Mouse (Mus musculus) heart, embryonic 15.5 days (tissue): Measurements from ENCODE around the gene Pgap3. TPM values are rescaled to one million over a fixed set of nuclear protein-coding genes. Genes with fewer than 3 reads are reported as not detected.

Experiments
- ATAC-seq: fragments of 200-750 bp; cut with Nextera tagmentation; replicated peaks from 2 replicates; pipeline ENCODE4 v1.8.0; 2017; ENCODE audit warnings: low read depth, moderate TSS enrichment; ENCODE audit not compliant: insufficient number of reproducible peaks, insufficient read depth, low FRiP score
- H3K27ac ChIP-seq: fragments of 300-500 bp; sonication (generic); 2 replicates; pipeline ENCODE4 v1.5.1; 2015; ENCODE audit warnings: mild to moderate bottlenecking, inconsistent platforms
- H3K27me3 ChIP-seq: fragments of 300-500 bp; sonication (generic); 2 replicates; pipeline ENCODE4 v1.6.1; 2015; ENCODE audit warnings: inconsistent platforms
- H3K36me3 ChIP-seq: fragments of 300-500 bp; sonication (generic); 2 replicates; pipeline ENCODE4 v1.6.1; 2015; ENCODE audit warnings: mild to moderate bottlenecking, inconsistent platforms
- H3K4me1 ChIP-seq: fragments of 300-500 bp; sonication (generic); replicated peaks from 2 replicates; pipeline ENCODE4 v1.6.1; 2015; ENCODE audit warnings: inconsistent platforms
- H3K4me2 ChIP-seq: fragments of 300-500 bp; sonication (generic); 2 replicates; pipeline ENCODE4 v1.6.1; 2015; ENCODE audit warnings: inconsistent platforms, mild to moderate bottlenecking, moderate library complexity
- H3K4me3 ChIP-seq: fragments of 300-500 bp; sonication (generic); 2 replicates; pipeline ENCODE4 v1.5.1; 2015; ENCODE audit warnings: mild to moderate bottlenecking, inconsistent platforms
- H3K9ac ChIP-seq: fragments of 300-500 bp; sonication (generic); 2 replicates; pipeline ENCODE4 v1.6.1; 2015; ENCODE audit warnings: mild to moderate bottlenecking, inconsistent platforms
- H3K9me3 ChIP-seq: fragments of 300-500 bp; sonication (generic); replicated peaks from 2 replicates; pipeline ENCODE4 v1.6.1; 2016; ENCODE audit warnings: inconsistent platforms
- WGBS: fragments of 180-500 bp; shearing (Covaris S2); methylation state at CpG from one replicate; pipeline ENCODE4 v1.1.7; 2015; ENCODE audit warnings: mixed read lengths; 5-methylcytosine and 5-hydroxymethylcytosine counted together
- polyA plus RNA-seq: library from polyadenylated mRNA; unstranded; fragments of >200 nt; fragmentation: Nextera tagmentation; extraction: Ambion mirVana; gene quantifications from 2 replicates; pipeline ENCODE4 v1.2.1, GENCODE M21; 2015

Pgap3 gene
- polyA plus RNA-seq = 17.0 and 19.3 TPM in 2 replicates

DNA sequence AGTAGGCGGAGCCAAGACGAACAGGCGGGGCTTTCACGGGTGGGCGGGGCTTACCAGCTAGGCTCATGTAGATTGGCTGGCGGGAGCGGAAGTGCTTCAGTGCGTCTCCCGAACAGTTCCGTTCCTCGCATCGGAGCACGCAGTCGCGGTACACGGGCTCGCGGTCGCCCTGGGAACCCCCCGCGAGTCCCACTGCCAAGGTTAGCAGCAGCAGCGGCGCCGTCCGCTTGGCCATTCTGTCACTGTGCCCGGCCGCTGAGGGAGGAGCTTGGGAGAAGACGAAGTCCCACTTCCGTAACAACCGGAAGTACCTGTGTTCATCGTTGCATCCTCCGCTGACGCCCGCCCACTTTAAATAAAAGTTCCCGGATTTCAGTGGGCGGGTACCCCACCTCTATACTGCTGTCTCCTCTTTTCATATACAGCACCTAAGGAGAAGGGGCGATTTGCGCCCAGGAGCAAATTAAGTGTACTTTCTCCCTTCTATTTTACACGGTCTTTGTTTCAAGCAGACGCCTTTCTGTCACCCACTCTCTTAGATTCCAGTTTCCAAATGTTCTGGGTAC, at the start of gene Pgap3:
Gene Pgap3 (minus strand): TSS at position 330 of the 566 bp plus-strand sequence.
- Histone ChIP-seq H3K36me3 (no peaks in the 10 kb centered on the region; the same call in 1 of the 2 replicates), H3K9me3 (no peaks in the 10 kb centered on the region), H3K4me3 (peak within 1 kb of the TSS; percentile 84), H3K9ac (peak within 1 kb of the TSS; percentile 70), H3K4me2 (peak within 1 kb of the TSS; percentile 85), H3K4me1 (peaks cover 14% of the 10 kb centered on the region), H3K27me3 (no peaks in the 10 kb centered on the region), H3K27ac (peak within 1 kb of the TSS; percentile 98)
- peak; percentile 86 for ATAC-seq
- under 1% methylated on average over 40 of the region's 40 CpGs for WGBS

DNA sequence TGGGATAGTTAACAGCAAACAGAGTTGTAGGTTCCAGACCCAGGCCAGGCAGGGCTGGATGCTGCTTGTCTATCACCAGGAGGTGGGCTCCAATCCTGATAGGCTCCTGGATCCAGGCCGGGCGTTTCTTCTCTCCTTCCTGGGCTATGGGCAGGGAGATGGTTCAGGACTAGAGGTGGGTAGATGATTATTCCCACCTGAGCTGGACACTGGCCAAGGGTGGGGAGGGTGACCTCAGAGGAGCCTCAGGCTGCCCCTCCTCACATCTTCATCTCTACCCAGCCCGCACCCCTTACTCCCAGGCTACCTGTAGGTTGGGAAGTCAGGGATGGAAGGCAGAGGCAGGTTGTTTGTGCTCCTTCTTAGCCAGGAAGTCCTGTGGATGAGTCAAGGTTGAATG, 49.1 kb upstream of the Pgap3 start:
- Histone ChIP-seq H3K36me3 (no peaks in the 10 kb centered on the region), H3K4me3 (no peak overlapping the region), H3K9ac (no peak overlapping the region), H3K27ac (no peak overlapping the region), H3K9me3 (no peaks in the 10 kb centered on the region), H3K27me3 (peaks cover 7% of the 10 kb centered on the region; the same call in 1 of the 2 replicates), H3K4me2 (no peak overlapping the region), H3K4me1 (peaks cover 22% of the 10 kb centered on the region)
- WGBS = 76% methylated on average over 3 of the region's 3 CpGs
- ATAC-seq = no peak

DNA sequence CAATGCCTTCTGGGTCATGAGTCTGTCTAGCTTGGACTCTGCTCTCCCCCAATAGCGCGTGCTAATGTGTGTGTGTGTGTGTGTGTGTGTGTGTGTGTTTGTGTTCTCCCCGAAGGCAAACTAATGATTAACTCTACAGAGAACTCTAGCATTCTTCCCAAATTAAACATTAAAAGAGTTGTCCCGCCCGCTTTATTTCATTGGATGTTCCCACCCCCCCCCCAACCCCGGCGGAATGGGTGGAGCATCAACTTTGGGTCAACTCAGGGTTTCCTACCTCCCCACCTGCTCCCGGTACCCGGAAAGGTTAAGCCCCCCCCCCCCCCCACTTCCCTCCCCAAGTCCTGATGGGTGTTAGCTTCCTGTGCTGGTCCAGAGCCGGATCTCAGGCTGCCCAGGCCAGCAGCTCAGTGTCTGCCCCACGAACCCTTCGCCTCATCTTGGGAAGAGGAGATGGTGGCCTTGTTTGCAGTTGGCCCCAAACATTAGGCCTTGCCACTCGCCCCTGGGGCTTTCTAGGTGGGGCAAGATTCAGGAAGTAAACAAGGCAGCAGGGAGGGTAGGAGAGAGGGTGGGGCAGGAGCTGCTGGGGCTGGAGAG, 48.0 kb upstream of the Pgap3 start:
- H3K4me2 ChIP-seq = peak overlapping the region; percentile 57; the same call in 1 of the 2 replicates
- H3K4me1 ChIP-seq = peaks cover 22% of the 10 kb centered on the region
- H3K27me3 ChIP-seq = peaks cover 7% of the 10 kb centered on the region; the same call in 1 of the 2 replicates
- H3K27ac ChIP-seq = no peak overlapping the region
- 53% methylated on average over 13 of the region's 13 CpGs for WGBS
- H3K36me3 ChIP-seq = no peaks in the 10 kb centered on the region
- no peak for ATAC-seq
- H3K4me3 ChIP-seq = peak overlapping the region; percentile 36; the same call in 1 of the 2 replicates
- H3K9ac ChIP-seq = no peak overlapping the region
- H3K9me3 ChIP-seq = no peaks in the 10 kb centered on the region

DNA sequence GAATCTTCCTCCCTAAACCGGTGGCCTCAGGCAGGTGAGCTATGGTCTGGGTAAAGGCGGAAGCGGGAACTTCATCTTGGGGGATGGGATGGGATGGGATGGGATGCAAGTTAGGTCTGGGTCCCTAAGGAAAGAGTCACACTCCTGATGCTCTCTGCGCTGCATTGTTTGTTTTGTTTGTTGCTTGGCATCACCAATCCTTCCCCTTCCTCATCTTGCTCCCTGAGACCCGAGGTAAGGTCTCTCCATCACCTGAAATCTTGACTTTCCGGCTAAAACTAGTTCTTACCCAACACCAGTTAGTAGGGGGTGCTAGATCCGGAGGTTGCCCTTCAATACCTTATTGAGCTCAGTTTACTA, 47.2 kb upstream of the Pgap3 start:
- H3K4me1 ChIP-seq = peaks cover 22% of the 10 kb centered on the region
- peak overlapping the region; percentile 36 for H3K4me3 ChIP-seq
- H3K27me3 ChIP-seq = peaks cover 7% of the 10 kb centered on the region; the same call in 1 of the 2 replicates
- H3K4me2 ChIP-seq = peak overlapping the region; percentile 57
- no peaks in the 10 kb centered on the region for H3K36me3 ChIP-seq
- peak overlapping the region; percentile 36; the same call in 1 of the 2 replicates for H3K27ac ChIP-seq
- no peak for ATAC-seq
- WGBS = 16% methylated on average over 7 of the region's 7 CpGs
- H3K9me3 ChIP-seq = no peaks in the 10 kb centered on the region
- H3K9ac ChIP-seq = 0 out of 2 replicates have a peak overlapping the region, but pooled peaks have one; percentile 26

DNA sequence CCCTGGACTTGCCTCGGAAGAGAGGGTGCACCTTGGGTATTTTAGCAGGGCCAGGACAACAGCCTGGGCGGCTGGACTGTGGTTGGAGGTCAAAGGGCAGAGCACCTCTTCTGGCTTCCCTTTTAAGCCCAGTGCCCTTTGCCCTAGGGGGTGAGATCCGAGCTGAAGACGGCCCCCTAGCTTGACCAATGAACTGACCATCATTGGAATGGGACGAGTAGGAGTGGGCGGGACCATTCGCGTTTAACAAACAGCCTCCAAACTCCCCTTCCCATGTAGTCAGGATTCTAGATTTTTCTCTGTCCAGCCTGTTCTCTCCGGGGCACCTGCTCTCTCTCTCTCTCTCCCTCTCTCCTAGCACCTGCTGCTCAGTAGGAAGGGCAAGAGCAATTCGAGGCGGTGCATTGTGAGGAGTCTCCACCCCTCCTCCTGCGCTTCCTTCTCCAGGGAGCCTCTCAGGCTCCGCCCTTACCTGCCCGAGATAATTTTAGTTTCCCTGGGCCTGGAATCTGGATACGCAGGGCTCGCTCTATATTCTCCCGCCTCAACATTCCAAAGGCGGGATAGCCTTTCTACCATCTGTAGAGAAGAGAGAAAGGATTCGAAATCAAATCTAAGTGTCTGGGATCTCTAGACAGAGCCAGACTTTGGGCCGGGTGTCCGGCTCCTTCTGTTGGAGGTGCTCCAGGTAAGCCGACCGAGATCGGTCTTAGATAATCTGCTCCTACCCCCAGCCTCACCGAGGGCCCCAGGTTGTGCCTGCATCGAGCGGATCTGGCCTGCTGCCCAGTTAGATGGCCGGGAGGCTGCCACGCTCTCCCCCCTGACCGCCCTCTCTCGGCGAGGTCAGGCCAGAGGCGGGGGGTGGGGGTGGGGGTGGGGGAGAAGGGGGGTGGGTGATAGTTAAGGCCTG, 46.5 kb upstream of the Pgap3 start:
- Histone ChIP-seq H3K9ac (no peak overlapping the region), H3K4me1 (peaks cover 22% of the 10 kb centered on the region), H3K27ac (peak overlapping the region; percentile 36; the same call in 1 of the 2 replicates), H3K4me3 (peak overlapping the region; percentile 36), H3K4me2 (peak overlapping the region; percentile 57), H3K36me3 (no peaks in the 10 kb centered on the region), H3K9me3 (no peaks in the 10 kb centered on the region), H3K27me3 (peaks cover 7% of the 10 kb centered on the region; the same call in 1 of the 2 replicates)
- 3% methylated on average over 33 of the region's 33 CpGs for WGBS
- ATAC-seq = no peak

DNA sequence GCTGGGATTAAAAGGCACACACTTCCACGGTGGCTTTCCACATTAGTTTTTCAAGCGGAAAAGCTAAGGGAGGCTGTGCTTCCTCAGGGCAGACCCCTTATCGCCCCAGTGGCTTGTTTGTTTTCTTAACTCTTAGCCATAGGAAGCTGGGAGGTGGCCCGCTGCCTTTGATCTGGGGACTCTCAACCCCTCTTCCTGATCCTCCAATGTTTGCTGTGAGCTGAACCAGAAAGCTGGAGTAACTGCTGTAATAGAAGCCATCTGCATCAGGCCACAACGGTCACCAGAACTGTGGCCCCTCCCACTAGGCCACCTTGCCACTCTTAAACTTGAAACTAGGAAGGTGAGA, 45.9 kb upstream of the Pgap3 start, which contains the start of gene Grb7:
Gene Grb7 (plus strand): TSS at position 182 of the 349 bp plus-strand sequence.
- no peak within 1 kb of the TSS for H3K9ac ChIP-seq
- WGBS = 31% methylated on average over 5 of the region's 5 CpGs
- H3K36me3 ChIP-seq = no peaks in the 10 kb centered on the region
- peak within 1 kb of the TSS; percentile 36 for H3K4me3 ChIP-seq
- peaks cover 7% of the 10 kb centered on the region; the same call in 1 of the 2 replicates for H3K27me3 ChIP-seq
- H3K4me1 ChIP-seq = peaks cover 22% of the 10 kb centered on the region
- H3K27ac ChIP-seq = peak within 1 kb of the TSS; percentile 36; the same call in 1 of the 2 replicates
- no peak for ATAC-seq
- no peaks in the 10 kb centered on the region for H3K9me3 ChIP-seq
- peak within 1 kb of the TSS; percentile 57 for H3K4me2 ChIP-seq

DNA sequence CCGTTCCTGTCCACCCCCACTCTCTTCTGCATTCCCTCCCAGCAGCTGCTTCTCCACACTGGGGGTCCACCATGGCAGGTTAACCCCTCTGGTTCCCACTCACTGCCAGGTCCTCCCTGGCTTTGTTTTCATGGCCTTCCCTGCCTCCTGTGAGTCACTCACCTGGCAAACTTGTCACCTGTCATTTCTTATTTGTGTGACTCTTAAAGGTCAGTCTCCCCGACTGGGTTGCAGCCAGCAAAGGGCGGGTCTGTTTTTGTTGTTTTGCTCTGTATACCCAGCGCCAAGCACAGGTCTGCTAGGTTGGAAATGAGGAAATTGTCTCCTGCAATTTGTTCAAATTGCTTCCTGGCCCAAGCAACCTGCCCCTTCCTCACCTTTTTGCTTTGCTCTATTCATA, 45.4 kb upstream of the Pgap3 start:
- 59% methylated on average over 4 of the region's 4 CpGs for WGBS
- Histone ChIP-seq H3K9ac (no peak overlapping the region), H3K4me1 (peaks cover 22% of the 10 kb centered on the region), H3K27ac (no peak overlapping the region), H3K27me3 (peaks cover 7% of the 10 kb centered on the region; the same call in 1 of the 2 replicates), H3K4me3 (no peak overlapping the region), H3K4me2 (no peak overlapping the region), H3K36me3 (no peaks in the 10 kb centered on the region), H3K9me3 (no peaks in the 10 kb centered on the region)
- ATAC-seq = no peak

DNA sequence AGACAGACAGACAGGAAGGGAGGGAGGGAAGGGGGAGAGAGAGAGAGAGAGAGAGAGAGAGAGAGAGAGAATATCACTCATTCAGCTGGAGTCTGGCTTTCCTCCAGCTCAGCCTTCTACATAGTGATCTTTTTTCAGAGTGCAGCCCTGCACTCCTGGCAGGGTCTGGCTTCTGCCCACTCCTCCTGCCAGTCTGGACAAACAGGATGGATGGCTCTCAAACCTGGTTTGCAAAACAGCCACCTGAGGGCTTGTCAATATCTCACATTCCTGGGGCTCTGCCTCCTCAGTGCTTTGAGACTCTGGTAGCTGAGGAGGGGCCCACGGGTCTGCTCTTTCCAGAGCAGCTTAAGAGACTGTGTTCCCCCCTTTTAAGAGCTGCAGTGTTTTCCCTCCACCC, 44.9 kb upstream of the Pgap3 start:
- Histone ChIP-seq H3K9ac (no peak overlapping the region), H3K4me3 (no peak overlapping the region), H3K27ac (no peak overlapping the region), H3K4me2 (no peak overlapping the region), H3K36me3 (no peaks in the 10 kb centered on the region), H3K4me1 (peaks cover 20% of the 10 kb centered on the region), H3K9me3 (no peaks in the 10 kb centered on the region), H3K27me3 (peaks cover 7% of the 10 kb centered on the region; the same call in 1 of the 2 replicates)
- ATAC-seq = no peak
- 21% methylated on average over 1 of the region's 1 CpGs for WGBS

DNA sequence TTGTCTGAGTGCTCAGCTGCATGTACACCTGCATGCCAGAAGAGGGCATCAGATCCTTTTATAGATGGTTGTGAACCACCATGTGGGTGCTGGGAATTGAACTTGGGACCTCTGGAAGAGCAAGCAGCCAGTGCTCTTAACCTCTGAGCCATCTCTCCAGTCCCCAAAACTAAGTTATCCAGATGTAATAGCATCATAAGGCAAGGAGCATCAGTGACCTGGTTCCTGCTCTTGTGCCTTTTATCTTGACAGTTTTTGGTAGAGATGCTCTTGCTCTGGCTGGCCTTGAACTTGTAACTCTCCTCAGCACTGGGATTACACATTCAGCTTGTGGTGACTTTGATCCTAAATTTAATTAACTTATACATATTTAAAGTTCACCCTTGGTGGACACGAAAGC, 43.4 kb upstream of the Pgap3 start:
- no peaks in the 10 kb centered on the region for H3K36me3 ChIP-seq
- no peak overlapping the region for H3K9ac ChIP-seq
- peaks cover 7% of the 10 kb centered on the region; the same call in 1 of the 2 replicates for H3K27me3 ChIP-seq
- peaks cover 22% of the 10 kb centered on the region for H3K4me1 ChIP-seq
- H3K4me2 ChIP-seq = no peak overlapping the region
- H3K4me3 ChIP-seq = no peak overlapping the region
- H3K9me3 ChIP-seq = no peaks in the 10 kb centered on the region
- WGBS = 83% methylated on average over 1 of the region's 1 CpGs
- no peak overlapping the region for H3K27ac ChIP-seq
- ATAC-seq = no peak

DNA sequence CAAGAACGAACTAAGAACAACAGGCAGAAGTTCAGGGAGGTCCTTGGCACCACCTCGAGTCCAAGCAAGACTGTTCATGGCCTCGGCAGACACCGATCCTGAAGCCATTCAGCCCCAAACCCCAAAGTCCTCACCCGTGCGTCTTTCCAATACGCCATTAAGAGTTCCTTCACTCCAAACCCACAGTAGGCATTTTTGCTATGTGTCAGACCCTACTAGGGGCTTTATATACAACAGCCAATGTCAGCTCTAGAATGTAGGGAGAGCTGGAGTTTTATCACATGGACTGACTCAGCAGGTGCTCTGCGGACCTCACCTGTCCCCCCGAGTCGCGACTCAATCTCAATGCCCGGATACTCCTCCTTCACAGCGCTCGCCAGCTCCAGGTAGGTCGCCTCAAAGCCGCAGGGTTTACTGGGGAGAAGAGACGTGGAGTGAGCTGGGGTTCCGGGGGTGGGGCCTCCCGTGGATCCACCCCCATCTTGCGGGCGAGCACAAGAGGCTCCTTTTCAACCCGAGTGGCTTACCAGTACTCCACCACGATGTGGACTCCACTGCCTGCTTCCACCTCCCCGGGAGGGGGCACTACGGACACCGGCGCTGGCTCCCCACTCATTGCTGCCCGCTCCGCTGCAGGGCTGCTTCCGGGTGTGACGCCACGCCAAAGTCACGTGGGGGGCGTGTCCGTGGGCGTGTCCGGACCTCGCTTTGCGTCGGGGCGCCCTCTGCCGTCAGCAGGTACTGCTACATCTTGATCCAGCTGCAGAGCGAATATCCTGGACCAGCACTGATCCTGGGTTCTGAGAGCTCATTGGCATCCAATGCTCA, 38.3 kb upstream of the Pgap3 start, which contains the start of gene Mien1:
Gene Mien1 (minus strand): TSS at position 661 of the 828 bp plus-strand sequence.
- ATAC-seq = peak; percentile 87
- Histone ChIP-seq H3K36me3 (peaks cover 37% of the 10 kb centered on the region), H3K4me3 (peak within 1 kb of the TSS; percentile 78), H3K27ac (peak within 1 kb of the TSS; percentile 79), H3K9me3 (no peaks in the 10 kb centered on the region), H3K4me2 (peak within 1 kb of the TSS; percentile 88), H3K9ac (peak within 1 kb of the TSS; percentile 66), H3K4me1 (peaks cover 9% of the 10 kb centered on the region; the same call in 1 of the 2 replicates), H3K27me3 (no peaks in the 10 kb centered on the region)
- 1% methylated on average over 43 of the region's 43 CpGs for WGBS
